Mouse (Mus musculus): ENCODE measurements around the gene 4933406M09Rik.

DNA sequence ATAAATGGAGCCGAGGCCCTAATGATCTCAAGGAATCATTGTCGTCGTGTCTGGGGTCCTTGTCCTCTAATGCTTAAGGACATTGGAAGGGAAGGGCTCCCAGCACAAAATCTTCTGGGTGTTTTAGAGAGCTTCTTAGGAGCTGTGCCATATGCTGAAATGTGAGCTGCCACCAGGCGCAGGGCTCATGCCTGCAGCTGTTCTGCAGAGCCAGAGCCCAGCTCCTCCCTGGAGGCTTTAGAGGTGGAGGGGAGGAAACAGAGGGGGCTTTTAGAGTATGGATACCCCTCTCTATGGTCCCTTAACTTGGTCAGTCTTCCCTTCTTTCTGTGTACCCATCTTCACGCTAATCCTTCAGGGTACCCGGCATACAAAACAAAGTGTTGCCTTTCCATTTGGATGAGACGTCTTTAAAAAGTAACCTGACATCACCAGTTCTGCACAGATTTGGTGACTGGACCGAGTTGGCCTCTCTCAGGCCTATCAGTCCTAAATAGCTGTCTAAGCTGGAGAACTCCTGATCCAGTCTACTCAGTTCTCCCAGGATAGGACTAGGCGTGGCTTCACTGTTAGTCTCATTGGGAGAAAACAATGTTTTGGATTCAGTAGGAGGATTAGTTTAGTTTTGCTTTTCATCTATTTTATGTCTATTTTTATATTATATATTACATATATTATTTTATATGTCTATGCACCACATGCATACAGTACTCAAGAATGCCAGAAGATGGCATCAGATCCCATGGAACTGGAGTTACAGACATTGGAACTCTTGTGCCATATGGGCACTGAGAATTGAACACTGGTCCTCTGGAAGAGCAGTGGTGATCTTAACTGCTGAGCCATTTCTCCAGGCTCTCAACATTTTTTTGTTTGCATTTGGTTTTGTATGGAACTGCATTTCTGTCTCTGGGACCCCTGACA lies 26.2 kb downstream of the 4933406M09Rik start:
- TF ChIP-seq CTCF (conservative IDR thresholded peaks at IDR 0.05; ENCODE audit: low read length) (peak; percentile 17; the same call in 1 of the 2 replicates), NANOG (IDR thresholded peaks at IDR 0.05; ENCODE audit: borderline replicate concordance, low read length) (no peak), POU5F1 (IDR thresholded peaks at IDR 0.05; ENCODE audit: borderline replicate concordance, low read length) (no peak)
